Mouse (Mus musculus) CH12.LX (cell line): Measurements from ENCODE around the gene Dbx2. TPM values are rescaled to one million over a fixed set of nuclear protein-coding genes. Genes with fewer than 3 reads are reported as not detected.
A peak's percentile ranks its signal among the peaks of the same experiment; 100 is the strongest.

Source experiments
- DNase-seq: peaks from one replicate; pipeline ENCODE4 v3.0.0-alpha.2; 2013; ENCODE audit errors: extremely low read depth
- H3K27ac ChIP-seq: 2 replicates; pipeline ENCODE4 v1.5.1; 2012; ENCODE audit warnings: low read depth, mild to moderate bottlenecking, control low read depth, moderate library complexity; ENCODE audit not compliant: insufficient read depth
- H3K27me3 ChIP-seq: replicated peaks from 2 replicates; pipeline ENCODE3; 2012; ENCODE audit warnings: inconsistent platforms
- H3K36me3 ChIP-seq, 2 experiments: replicated peaks in 1 of 2; 2 replicates each; pipeline versions ENCODE3 to v1.6.1; 2012; ENCODE audit warnings: inconsistent platforms in 1 of 2, low read length in 1 of 2, mild to moderate bottlenecking in 1 of 2, mixed read lengths in 1 of 2, moderate library complexity in 1 of 2; ENCODE audit not compliant: control insufficient read depth in 1 of 2, insufficient read depth in 1 of 2
- H3K4me1 ChIP-seq, 2 experiments: 2 replicates each; pipeline ENCODE4 v1.6.1; 2012; ENCODE audit warnings: inconsistent platforms in 1 of 2, moderate library complexity in 1 of 2; ENCODE audit not compliant: insufficient read depth in 2 of 2, control insufficient read depth in 1 of 2
- H3K4me2 ChIP-seq: 2 replicates; pipeline ENCODE4 v1.6.1; 2012; ENCODE audit warnings: low read depth, mild to moderate bottlenecking, control low read depth; ENCODE audit not compliant: poor library complexity, insufficient read depth, severe bottlenecking
- H3K4me3 ChIP-seq, 3 experiments: fragments of 150-350 bp in 1 of 3; sonication (generic) in 1 of 3; replicated peaks in 1 of 3; 2 replicates each; pipeline versions ENCODE3 to v1.5.1; 2011 to 2012; ENCODE audit warnings: low read depth in 2 of 3, low read length in 2 of 3, mild to moderate bottlenecking in 2 of 3, moderate library complexity in 2 of 3, control low read depth in 1 of 3, improper control_type of control experiment in 1 of 3, inconsistent platforms in 1 of 3, mixed read lengths in 1 of 3; ENCODE audit not compliant: poor library complexity in 1 of 3
- H3K79me2 ChIP-seq: replicated peaks from 2 replicates; pipeline ENCODE4 v1.6.1; 2012; ENCODE audit warnings: mild to moderate bottlenecking, moderate library complexity; ENCODE audit not compliant: control insufficient read depth, poor library complexity, insufficient read depth, severe bottlenecking; ENCODE audit errors: extremely low read depth
- H3K9ac ChIP-seq: 2 replicates; pipeline ENCODE4 v1.6.1; 2012; ENCODE audit warnings: low read depth, mild to moderate bottlenecking, control low read depth, moderate library complexity; ENCODE audit not compliant: insufficient read depth
- H3K9me3 ChIP-seq: replicated peaks from 2 replicates; pipeline ENCODE3; 2012; ENCODE audit warnings: low read length, inconsistent platforms, mixed read lengths
- BHLHE40 ChIP-seq: IDR thresholded peaks from 2 replicates; pipeline ENCODE4 v1.6.1; 2011; ENCODE audit warnings: mild to moderate bottlenecking, low read depth, low read length, improper control_type of control experiment
- CTCF ChIP-seq, 2 experiments: IDR thresholded peaks in 1 of 2; conservative IDR thresholded peaks in 1 of 2; 2 replicates each; pipeline ENCODE4 v1.5.1; 2011 to 2012; ENCODE audit warnings: low read depth in 2 of 2, low read length in 2 of 2, improper control_type of control experiment in 1 of 2, inconsistent platforms in 1 of 2, mild to moderate bottlenecking in 1 of 2, moderate library complexity in 1 of 2
- ELF1 ChIP-seq: IDR thresholded peaks from 2 replicates; pipeline ENCODE4 v1.6.1; 2014; ENCODE audit warnings: low read depth, mild to moderate bottlenecking, inconsistent platforms, low read length, improper control_type of control experiment
- ETS1 ChIP-seq: conservative IDR thresholded peaks from 2 replicates; pipeline ENCODE4 v1.6.1; 2012; ENCODE audit warnings: low read depth, mild to moderate bottlenecking, inconsistent platforms, low read length, improper control_type of control experiment, moderate library complexity
- HCFC1 ChIP-seq: IDR thresholded peaks from 2 replicates; pipeline ENCODE4 v1.6.1; 2012; ENCODE audit warnings: low read depth, mild to moderate bottlenecking, inconsistent platforms, low read length, improper control_type of control experiment
- JUN ChIP-seq: IDR thresholded peaks from 2 replicates; pipeline ENCODE4 v1.6.1; 2011; ENCODE audit warnings: low read depth, mild to moderate bottlenecking, low read length, improper control_type of control experiment, moderate library complexity; ENCODE audit not compliant: insufficient read depth
- JUND ChIP-seq: conservative IDR thresholded peaks from 2 replicates; pipeline ENCODE4 v1.6.1; 2011; ENCODE audit warnings: low read depth, low read length, improper control_type of control experiment
- KAT2A ChIP-seq: IDR thresholded peaks from 2 replicates; pipeline ENCODE4 v1.6.1; 2012; ENCODE audit warnings: low read length, improper control_type of control experiment, inconsistent platforms; ENCODE audit not compliant: insufficient replicate concordance
- MAFK ChIP-seq: IDR thresholded peaks from 2 replicates; pipeline ENCODE4 v1.6.1; 2011; ENCODE audit warnings: low read length, improper control_type of control experiment; ENCODE audit not compliant: insufficient replicate concordance
- MAX ChIP-seq: IDR thresholded peaks from 2 replicates; pipeline ENCODE4 v1.6.1; 2011; ENCODE audit warnings: low read length, improper control_type of control experiment
- MXI1 ChIP-seq: IDR thresholded peaks from 2 replicates; pipeline ENCODE4 v1.6.1; 2011; ENCODE audit warnings: mild to moderate bottlenecking, low read depth, low read length, improper control_type of control experiment
- NELFE ChIP-seq: IDR thresholded peaks from 2 replicates; pipeline ENCODE4 v1.6.1; 2011; ENCODE audit warnings: low read depth, low read length, improper control_type of control experiment
- NRF1 ChIP-seq: IDR thresholded peaks from 2 replicates; pipeline ENCODE4 v1.6.1; 2014; ENCODE audit warnings: low read depth, mild to moderate bottlenecking, inconsistent platforms, low read length, improper control_type of control experiment, moderate library complexity
- PAX5 ChIP-seq: IDR thresholded peaks from 2 replicates; pipeline ENCODE4 v1.6.1; 2012; ENCODE audit warnings: low read length, inconsistent platforms, mixed read lengths
- POLR2A ChIP-seq: IDR thresholded peaks from 2 replicates; pipeline ENCODE4 v1.6.1; 2011; ENCODE audit warnings: low read depth, mild to moderate bottlenecking, improper control_type of control experiment, low read length
- POLR2AphosphoS2 ChIP-seq: IDR thresholded peaks from 2 replicates; pipeline ENCODE4 v1.6.1; 2011; ENCODE audit warnings: low read depth, low read length, improper control_type of control experiment
- RAD21 ChIP-seq: IDR thresholded peaks from 2 replicates; pipeline ENCODE4 v1.6.1; 2011; ENCODE audit warnings: low read depth, mild to moderate bottlenecking, low read length, improper control_type of control experiment, moderate library complexity
- SIN3A ChIP-seq: IDR thresholded peaks from 2 replicates; pipeline ENCODE4 v1.6.1; 2012; ENCODE audit warnings: low read length, improper control_type of control experiment, inconsistent platforms
- SMC3 ChIP-seq: IDR thresholded peaks from 2 replicates; pipeline ENCODE4 v1.6.1; 2011; ENCODE audit warnings: low read depth, low read length, improper control_type of control experiment
- ZC3H11A ChIP-seq: IDR thresholded peaks from 2 replicates; pipeline ENCODE4 v1.6.1; 2012; ENCODE audit warnings: low read depth, mild to moderate bottlenecking, inconsistent platforms, low read length, improper control_type of control experiment
- ZKSCAN1 ChIP-seq: IDR thresholded peaks from 2 replicates; pipeline ENCODE4 v1.6.1; 2012; ENCODE audit warnings: low read depth, inconsistent platforms, low read length, improper control_type of control experiment, borderline replicate concordance
- dilution Hi-C: fragments of 300-500 bp; cut with MboI; formaldehyde crosslinking; loops from 2 replicates; pipeline ENCODE4 v1.14.3; 2020; ENCODE audit warnings: low sequenced_read_pairs; ENCODE audit not compliant: extremely low pct_unique_long_range_greater_than_20kb, extremely low pct_ligation_motif_present
- in situ Hi-C: fragments of 300-500 bp; cut with MboI; formaldehyde crosslinking; loops from 3 replicates; pipeline ENCODE4 v1.14.3; 2019; ENCODE audit warnings: low sequenced_read_pairs, low pct_ligation_motif_present, low pct_unique_long_range_greater_than_20kb, mixed read lengths
- polyA plus RNA-seq: library from polyadenylated mRNA; unstranded; fragments of >175 nt; gene quantifications from 2 replicates; pipeline ENCODE4 v1.2.1, GENCODE M21; 2012; ENCODE audit warnings: low read depth; ENCODE audit not compliant: insufficient read length
- total RNA-seq, 2 experiments: library from RNA; depleted of rRNA; stranded (reverse); fragments of 300-350 nt in 1 of 2; fragments of >200 nt in 1 of 2; gene quantifications; 2 replicates each; pipeline ENCODE4 v1.2.3; 2012 to 2014

Dbx2 gene
- total and polyA plus RNA-seq, 3 experiments: 0.05 to 0.51 (median 0.47) TPM

DNA sequence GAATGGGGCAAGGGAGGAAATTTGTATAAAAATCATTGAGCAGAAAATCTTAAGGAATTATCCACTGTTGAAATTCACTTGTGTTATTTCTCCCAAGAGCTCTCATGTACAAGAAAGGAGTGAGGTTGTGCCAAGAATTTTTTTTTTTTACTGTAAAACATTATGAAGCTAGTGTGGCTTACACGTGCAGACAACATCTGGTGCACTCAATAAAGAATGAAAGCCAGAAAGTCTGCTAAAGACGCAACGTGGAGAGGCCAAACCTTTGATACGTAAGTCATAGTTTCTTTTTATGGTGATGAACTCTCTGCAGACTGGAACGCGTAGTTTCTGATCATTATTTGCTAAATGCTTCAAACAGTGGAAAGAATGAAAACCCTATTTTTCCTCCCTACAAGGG, 54.6 kb downstream of the Dbx2 start:
- no peaks in the 10 kb centered on the region for H3K79me2 ChIP-seq
- no peaks in the 10 kb centered on the region for H3K9me3 ChIP-seq
- H3K4me2 ChIP-seq: no peak overlapping the region
- no peak overlapping the region for H3K27ac ChIP-seq
- no peaks in the 10 kb centered on the region for H3K4me1 ChIP-seq
- H3K27me3 ChIP-seq: no peaks in the 10 kb centered on the region
- dilution Hi-C loops (no loop called here), in situ Hi-C loops (no loop called here)
- TF ChIP-seq HCFC1 (no peak), KAT2A (no peak), NELFE (no peak), POLR2AphosphoS2 (no peak), JUND (no peak)
- no peak for DNase-seq
- H3K4me3 ChIP-seq: no peak overlapping the region
- no peak overlapping the region for H3K9ac ChIP-seq
- no peaks in the 10 kb centered on the region for H3K36me3 ChIP-seq

GRCm38 (mm10) chr15:95598630-95599029, 57.1 kb downstream of the Dbx2 start:
- Histone ChIP-seq H3K4me1 (no peaks in the 10 kb centered on the region), H3K4me2 (no peak overlapping the region), H3K36me3 (no peaks in the 10 kb centered on the region), H3K4me3 (no peak overlapping the region), H3K79me2 (no peaks in the 10 kb centered on the region), H3K9ac (no peak overlapping the region), H3K27me3 (no peaks in the 10 kb centered on the region), H3K9me3 (no peaks in the 10 kb centered on the region), H3K27ac (no peak overlapping the region)
- in situ Hi-C loops: no loop called here
- DNase-seq: peak; percentile 34
- TF ChIP-seq ZC3H11A (no peak), ETS1 (no peak), HCFC1 (no peak), POLR2A (no peak), POLR2AphosphoS2 (no peak), RAD21 (peak; percentile 10), MXI1 (no peak), SMC3 (peak; percentile 24), PAX5 (no peak), MAFK (no peak), NRF1 (no peak), JUND (no peak), CTCF (conservative IDR thresholded peaks at IDR 0.05 in 1 of 2, IDR thresholded peaks at IDR 0.05 in 1 of 2; ENCODE audit: low read depth in 2 of 2, low read length in 2 of 2) (peak; percentile 57 to 61; a peak in 3 of 4 replicates), MAX (no peak), JUN (no peak), ELF1 (no peak), SIN3A (no peak), NELFE (no peak), ZKSCAN1 (no peak), BHLHE40 (no peak)
- dilution Hi-C loops: no loop called here
